In the genomic region with DNA sequence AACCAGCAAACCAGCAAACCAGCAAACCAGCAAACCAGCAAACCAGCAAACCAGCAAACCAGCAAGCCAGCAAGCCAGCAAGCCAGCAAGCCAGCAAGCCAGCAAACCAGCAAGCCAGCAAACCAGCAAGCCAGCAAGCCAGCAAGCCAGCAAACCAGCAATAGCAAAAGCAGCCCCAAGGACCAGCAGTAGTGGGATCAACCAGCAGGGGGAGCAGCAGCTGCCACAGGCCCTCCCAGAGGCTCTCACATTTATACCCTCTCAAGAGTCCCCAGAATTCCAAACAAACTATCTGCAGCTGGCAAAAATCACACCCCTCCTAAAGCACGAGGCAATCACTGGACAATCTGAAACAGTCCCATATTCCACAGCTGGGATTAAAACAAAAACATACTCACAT, we compare ENCODE assay signal across 9 mouse cellular contexts.
DNase-seq lines count a peak whose midpoint lies in the region; ATAC-seq and TF ChIP-seq lines count a peak whose summit lies in the region.
"Had no signal": no experiment of that assay in that cellular context is flagged by ENCODE, and none has a peak within 500 bp of the region (broad histone marks: within the 10 kb centered on the region; RNA-seq: fewer than 3 reads in every experiment).

No protein-coding gene starts in this region.

- no peaks in the 10 kb centered on the region for H3K27me3 ChIP-seq in kidney, adult 2 months (replicated peaks; ENCODE audit: control insufficient read depth, insufficient read depth, low read length)
- no peaks in the 10 kb centered on the region for H3K27me3 ChIP-seq in kidney, embryonic 15.5 days

- no peak overlapping the region for H3K4me2 ChIP-seq in kidney, embryonic 15.5 days

- H3K9ac ChIP-seq in kidney, embryonic 15.5 days, result no peak overlapping the region

- no peaks in the 10 kb centered on the region for H3K36me3 ChIP-seq in kidney, adult 2 months (ENCODE audit: control insufficient read depth, insufficient read depth, low read length)
- no peaks in the 10 kb centered on the region for H3K36me3 ChIP-seq in kidney, embryonic 15.5 days

- ATAC-seq in kidney, embryonic 15.5 days (replicated peaks; ENCODE audit: low FRiP score), result no peak
- ATAC-seq in monocyte, adult 5-6 weeks (replicated peaks; ENCODE audit: insufficient number of reproducible peaks, low FRiP score, low TSS enrichment, poor library complexity, severe bottlenecking), result no peak

- peak; percentile 66 for DNase-seq in kidney, adult 2 months
- peak; percentile 75 to 91 for DNase-seq in adrenal gland, adult (ENCODE audit: inconsistent age in 2 of 2, low spot score in 1 of 2)
- peak; percentile 81 for DNase-seq in embryo, embryonic 10 days (ENCODE audit: low spot score)
- peak; percentile 31 to 64 for DNase-seq in heart, postnatal 36 days
- peak; percentile 60 to 67 for DNase-seq in left cerebral cortex, postnatal 36 days (ENCODE audit: low spot score in 2 of 2)
- DNase-seq in right cerebral cortex, adult 18-20 months, result peak; percentile 73

- peak; percentile 57 for TF ChIP-seq CTCF in kidney, adult 2 months (conservative IDR thresholded peaks at IDR 0.05; ENCODE audit: insufficient read depth, insufficient read length, low read depth, low read length)

- H3K9me3 ChIP-seq in kidney, embryonic 15.5 days (replicated peaks), result no peaks in the 10 kb centered on the region

- H3K27ac ChIP-seq in kidney, adult 2 months (ENCODE audit: insufficient read depth, low read depth, low read length), result no peak overlapping the region
- no peak overlapping the region for H3K27ac ChIP-seq in kidney, embryonic 15.5 days

- no peak for TF ChIP-seq POLR2A in kidney, adult 2 months (IDR thresholded peaks at IDR 0.05; ENCODE audit: low read depth, low read length)

- peaks cover 7% of the 10 kb centered on the region; the same call in 1 of the 2 replicates for H3K4me1 ChIP-seq in kidney, adult 2 months (ENCODE audit: control insufficient read depth, insufficient read depth, low read length)
- H3K4me1 ChIP-seq in kidney, embryonic 15.5 days, result peaks cover 5% of the 10 kb centered on the region; the same call in 1 of the 2 replicates

- no peak overlapping the region for H3K4me3 ChIP-seq in kidney, adult 2 months (ENCODE audit: insufficient read depth, low read depth, low read length)
- no peak overlapping the region for H3K4me3 ChIP-seq in kidney, embryonic 15.5 days (replicated peaks)
- H3K4me3 ChIP-seq: myocyte had no signal

- intact Hi-C loops in heart, postnatal 36 days (cut with DNase I), result loop anchor here (2.0 to 10.0 kb wide), 2 partner anchors 338 to 408 kb away; no protein-coding TSS in a partner anchor
- intact Hi-C loops in left cerebral cortex, postnatal 36 days (cut with DNase I), result no loop called here

- 43% methylated on average over 1 of the region's 1 CpGs for WGBS in kidney, adult 2 months
- WGBS in kidney, embryonic 15.5 days, result 33% methylated on average over 1 of the region's 1 CpGs
